Mouse (Mus musculus): ENCODE measurements at regions not wholly inside any gene's neighbourhood (a gene's known extent, or its start where the extent isn't known, plus 50 kb on each side); places are given as distances from the start of the nearest gene placed in this dataset.
"Not testable (repeated sequence)": the region's sequence is repeated elsewhere in the genome, so short reads cannot be mapped to it uniquely, and the experiment has no call there.

DNA sequence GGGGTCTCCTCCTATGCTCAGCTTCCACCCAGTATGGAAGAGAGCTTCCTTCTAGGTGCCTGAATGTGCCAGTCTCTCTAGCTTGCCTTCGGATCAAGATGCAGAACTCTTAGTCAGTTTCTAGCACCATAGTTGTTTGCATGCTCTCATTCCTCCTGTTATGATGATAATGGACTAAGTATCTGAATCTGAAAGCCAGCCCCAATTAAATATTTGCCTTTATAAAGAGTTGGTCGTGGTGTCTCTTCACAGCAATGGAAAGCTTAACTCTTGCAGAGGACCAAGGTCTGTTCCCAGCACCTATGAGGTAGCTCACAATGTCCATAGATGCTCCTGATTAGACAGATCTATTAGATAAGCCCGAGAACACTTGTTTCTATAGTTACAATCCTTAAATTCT is 1015.7 kb upstream of the Cntn5 start:
- Histone ChIP-seq H3K27ac (ENCODE audit: low read length) (no peak overlapping the region), H3K4me1 (ENCODE audit: insufficient read depth, low read length) (no peaks in the 10 kb centered on the region), H3K4me3 (ENCODE audit: low read length) (no peak overlapping the region), H3K36me3 (ENCODE audit: insufficient read depth, low read length) (no peaks in the 10 kb centered on the region), H3K9me3 (ENCODE audit: low read length) (no peaks in the 10 kb centered on the region; the same call in 1 of the 2 replicates), H3K9ac (replicated peaks; ENCODE audit: low read length) (no peak overlapping the region), H3K4me2 (replicated peaks; ENCODE audit: low read depth, low read length) (no peak overlapping the region), H3K27me3 (ENCODE audit: insufficient read depth, low read length) (no peaks in the 10 kb centered on the region)
- no peak for ATAC-seq (ENCODE audit: low FRiP score, low TSS enrichment)
- WGBS, result 66% methylated on average over 3 of the region's 3 CpGs

- no peaks in the 10 kb centered on the region for H3K4me1 ChIP-seq (ENCODE audit: insufficient read depth, low read length)
- no peak overlapping the region for H3K9ac ChIP-seq (replicated peaks; ENCODE audit: low read length)
- no peak overlapping the region for H3K4me3 ChIP-seq (ENCODE audit: low read length)
- H3K36me3 ChIP-seq (ENCODE audit: insufficient read depth, low read length), result no peaks in the 10 kb centered on the region
- H3K27ac ChIP-seq (ENCODE audit: low read length), result no peak overlapping the region
- no peaks in the 10 kb centered on the region for H3K27me3 ChIP-seq (ENCODE audit: insufficient read depth, low read length)
- no peaks in the 10 kb centered on the region for H3K9me3 ChIP-seq (ENCODE audit: low read length)
- ATAC-seq (ENCODE audit: low FRiP score, low TSS enrichment), result no peak
- H3K4me2 ChIP-seq (replicated peaks; ENCODE audit: low read depth, low read length), result no peak overlapping the region
- 70% methylated on average over 1 of the region's 1 CpGs for WGBS
Observed at GRCm38 (mm10) chr9:11898232-11898631, 993.7 kb upstream of the Cntn5 start.

DNA sequence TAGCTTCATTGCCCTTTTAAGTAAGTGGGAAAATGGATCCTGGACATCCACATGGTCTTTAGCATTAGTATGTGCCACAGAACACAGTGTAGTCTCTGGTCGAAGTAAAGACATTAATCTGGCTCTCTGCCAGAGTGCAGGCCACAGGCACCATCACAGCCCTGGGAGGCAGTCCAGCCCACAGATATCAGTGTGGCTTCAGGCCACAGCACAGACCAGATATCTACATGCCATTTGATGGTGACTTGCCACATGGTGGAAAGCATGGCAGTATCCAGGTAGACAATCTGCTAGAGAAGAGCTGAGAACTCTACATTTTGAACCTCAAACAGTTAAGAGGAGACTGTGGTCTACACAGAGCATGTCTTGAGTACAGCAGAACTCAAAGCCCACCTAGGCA is 981.2 kb upstream of the Cntn5 start:
- no peak overlapping the region for H3K4me3 ChIP-seq (ENCODE audit: low read length)
- WGBS, result 66% methylated on average over 1 of the region's 1 CpGs
- no peak for ATAC-seq (ENCODE audit: low FRiP score, low TSS enrichment)
- no peaks in the 10 kb centered on the region for H3K36me3 ChIP-seq (ENCODE audit: insufficient read depth, low read length)
- H3K4me2 ChIP-seq (replicated peaks; ENCODE audit: low read depth, low read length), result no peak overlapping the region
- H3K27me3 ChIP-seq (ENCODE audit: insufficient read depth, low read length), result no peaks in the 10 kb centered on the region
- no peak overlapping the region for H3K9ac ChIP-seq (replicated peaks; ENCODE audit: low read length)
- H3K4me1 ChIP-seq (ENCODE audit: insufficient read depth, low read length), result no peaks in the 10 kb centered on the region
- no peaks in the 10 kb centered on the region for H3K9me3 ChIP-seq (ENCODE audit: low read length)
- no peak overlapping the region for H3K27ac ChIP-seq (ENCODE audit: low read length)

DNA sequence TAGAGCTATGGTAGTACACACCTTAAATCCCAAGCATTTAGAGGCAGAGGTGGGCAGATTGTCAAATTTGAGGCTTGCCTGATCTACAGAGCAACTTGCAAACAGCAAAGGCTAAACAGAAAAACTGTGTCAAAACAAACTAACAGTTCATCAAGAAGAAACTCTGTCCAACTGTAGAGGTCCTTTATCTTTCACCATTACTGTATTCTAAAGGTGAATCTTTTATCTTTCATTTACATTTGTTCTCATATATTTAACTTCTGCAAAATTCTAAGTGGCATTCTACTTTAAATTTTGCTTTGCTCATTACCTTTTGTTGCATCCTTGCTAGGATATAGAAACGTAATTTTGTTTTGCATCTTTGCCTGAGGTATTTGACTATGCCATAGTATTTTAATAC is 967.5 kb upstream of the Cntn5 start:
- Histone ChIP-seq H3K36me3 (ENCODE audit: insufficient read depth, low read length) (no peaks in the 10 kb centered on the region), H3K9me3 (ENCODE audit: low read length) (no peaks in the 10 kb centered on the region), H3K27ac (ENCODE audit: low read length) (no peak overlapping the region), H3K4me1 (ENCODE audit: insufficient read depth, low read length) (no peaks in the 10 kb centered on the region), H3K4me3 (ENCODE audit: low read length) (no peak overlapping the region), H3K4me2 (replicated peaks; ENCODE audit: low read depth, low read length) (no peak overlapping the region), H3K27me3 (ENCODE audit: insufficient read depth, low read length) (no peaks in the 10 kb centered on the region), H3K9ac (replicated peaks; ENCODE audit: low read length) (no peak overlapping the region)
- ATAC-seq (ENCODE audit: low FRiP score, low TSS enrichment), result no peak
- WGBS, result 70% methylated on average over 1 of the region's 1 CpGs

DNA sequence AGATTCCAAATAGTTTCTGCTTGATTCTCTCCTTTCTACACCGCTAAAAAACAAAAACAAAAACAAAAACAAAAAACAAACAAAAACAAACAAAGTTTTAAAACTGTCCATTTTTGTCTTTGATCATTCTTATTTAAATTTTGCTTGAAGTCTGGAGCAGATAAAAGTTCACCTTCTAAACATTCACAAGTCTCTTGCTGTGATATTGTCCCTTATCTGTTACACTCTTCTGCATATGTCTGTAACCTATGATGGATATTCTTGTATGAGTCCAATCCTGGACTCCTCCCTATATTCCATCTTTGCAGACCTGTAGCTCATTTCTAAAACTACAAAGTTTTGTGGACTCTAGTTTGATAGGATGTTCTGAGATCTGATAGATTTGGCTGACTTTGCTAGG is 966.9 kb upstream of the Cntn5 start:
- ATAC-seq (ENCODE audit: low FRiP score, low TSS enrichment), result no peak
- Histone ChIP-seq H3K4me2 (replicated peaks; ENCODE audit: low read depth, low read length) (no peak overlapping the region), H3K27ac (ENCODE audit: low read length) (no peak overlapping the region), H3K4me1 (ENCODE audit: insufficient read depth, low read length) (no peaks in the 10 kb centered on the region), H3K9ac (replicated peaks; ENCODE audit: low read length) (no peak overlapping the region), H3K9me3 (ENCODE audit: low read length) (no peaks in the 10 kb centered on the region), H3K27me3 (ENCODE audit: insufficient read depth, low read length) (no peaks in the 10 kb centered on the region), H3K36me3 (ENCODE audit: insufficient read depth, low read length) (no peaks in the 10 kb centered on the region), H3K4me3 (ENCODE audit: low read length) (no peak overlapping the region)
- 79% methylated on average over 1 of the region's 1 CpGs for WGBS

GRCm38 (mm10) chr9:11848692-11849091 is 944.1 kb upstream of the Cntn5 start:
- not testable (repeated sequence) for H3K4me2 ChIP-seq (replicated peaks; ENCODE audit: low read depth, low read length); ATAC-seq (ENCODE audit: low FRiP score, low TSS enrichment); H3K9me3 ChIP-seq (ENCODE audit: low read length); H3K4me3 ChIP-seq (ENCODE audit: low read length); H3K4me1 ChIP-seq (ENCODE audit: insufficient read depth, low read length); H3K27ac ChIP-seq (ENCODE audit: low read length); H3K9ac ChIP-seq (replicated peaks; ENCODE audit: low read length); H3K27me3 ChIP-seq (ENCODE audit: insufficient read depth, low read length); H3K36me3 ChIP-seq (ENCODE audit: insufficient read depth, low read length)
- WGBS, result 76% methylated on average over 3 of the region's 3 CpGs
